Comparison of ENCODE assay signal across 10 mouse cellular contexts in genomic region chr11:97947426-97947825, GRCm38 (mm10). TPM values are rescaled to one million over a fixed set of nuclear protein-coding genes. Genes with fewer than 3 reads are reported as not detected.
DNase-seq lines count a peak whose midpoint lies in the region; ATAC-seq and TF ChIP-seq lines count a peak whose summit lies in the region.
"Had no signal": no experiment of that assay in that cellular context is flagged by ENCODE, and none has a peak within 500 bp of the region (broad histone marks: within the 10 kb centered on the region; RNA-seq: fewer than 3 reads in every experiment).

No protein-coding gene starts in this region.

- H3K4me3 ChIP-seq in heart, postnatal 0 days (ENCODE audit: low read depth, low read length): no peak overlapping the region
- H3K4me3 ChIP-seq in heart, embryonic 12.5 days: no peak overlapping the region
- no peak overlapping the region for H3K4me3 ChIP-seq in spleen, adult 2 months (ENCODE audit: extremely low read depth, insufficient read depth, insufficient read length)
- H3K4me3 ChIP-seq in lung, embryonic 14.5 days (ENCODE audit: low read depth, low read length): no peak overlapping the region
- H3K4me3 ChIP-seq: limb, embryonic 15.5 days; stomach, embryonic 15.5 days had no signal

- peak; percentile 22 for DNase-seq in heart, postnatal 0 days (ENCODE audit: low spot score)
- DNase-seq in spleen, adult 2 months (ENCODE audit: low read depth in 1 of 2, low spot score in 2 of 2): peak; percentile 15 to 47
- DNase-seq in spleen, adult 12 weeks (ENCODE audit: low spot score): no peak
- peak; percentile 81 for DNase-seq in embryo, embryonic 11 days
- peak; percentile 67 for DNase-seq in lung, embryonic 14.5 days
- peak; percentile 75 for DNase-seq in thymus, postnatal 4 days
- no peak for DNase-seq in left cerebral cortex, adult 8-10 months (ENCODE audit: low spot score in 2 of 2)

- no peaks in the 10 kb centered on the region for H3K27me3 ChIP-seq in heart, postnatal 0 days (ENCODE audit: control insufficient read depth, insufficient read depth, low read length)
- 0 out of 2 replicates have a peak, but pooled peaks cover 5% of the 10 kb centered on the region for H3K27me3 ChIP-seq in heart, embryonic 12.5 days (replicated peaks)
- H3K27me3 ChIP-seq in spleen, adult 2 months (ENCODE audit: control insufficient read depth, insufficient read depth, low read length): no peaks in the 10 kb centered on the region
- no peaks in the 10 kb centered on the region for H3K27me3 ChIP-seq in lung, embryonic 14.5 days (ENCODE audit: insufficient read depth, low read length)
- H3K27me3 ChIP-seq: limb, embryonic 15.5 days; stomach, embryonic 15.5 days had no signal

- no peak overlapping the region for H3K27ac ChIP-seq in heart, postnatal 0 days (ENCODE audit: low read depth)
- no peak overlapping the region for H3K27ac ChIP-seq in heart, embryonic 12.5 days (ENCODE audit: poor library complexity, severe bottlenecking)
- H3K27ac ChIP-seq in spleen, adult 2 months (ENCODE audit: insufficient read depth, low read length): no peak overlapping the region
- H3K27ac ChIP-seq in lung, embryonic 14.5 days (ENCODE audit: low read depth): no peak overlapping the region
- H3K27ac ChIP-seq: limb, embryonic 15.5 days; stomach, embryonic 15.5 days had no signal

- no peaks in the 10 kb centered on the region for H3K4me1 ChIP-seq in heart, postnatal 0 days (ENCODE audit: control insufficient read depth, insufficient read depth)
- no peaks in the 10 kb centered on the region for H3K4me1 ChIP-seq in heart, embryonic 12.5 days (replicated peaks)
- peaks cover 3% of the 10 kb centered on the region; the same call in 1 of the 2 replicates for H3K4me1 ChIP-seq in spleen, adult 2 months (ENCODE audit: control insufficient read depth, insufficient read depth, insufficient read length)
- H3K4me1 ChIP-seq in lung, embryonic 14.5 days (ENCODE audit: insufficient read depth): no peaks in the 10 kb centered on the region
- H3K4me1 ChIP-seq: stomach, embryonic 15.5 days had no signal

- peak; percentile 64 for TF ChIP-seq CTCF in heart, postnatal 0 days (IDR thresholded peaks at IDR 0.05; ENCODE audit: low read depth)
- TF ChIP-seq CTCF in spleen, adult 2 months (IDR thresholded peaks at IDR 0.05; ENCODE audit: extremely low read depth, insufficient read depth, insufficient read length, insufficient replicate concordance): peak; percentile 56; the same call in 1 of the 2 replicates
- TF ChIP-seq CTCF in lung, embryonic 14.5 days (IDR thresholded peaks at IDR 0.05; ENCODE audit: low read depth): peak; percentile 71

- H3K36me3 ChIP-seq in heart, postnatal 0 days (replicated peaks; ENCODE audit: control insufficient read depth, insufficient read depth, low read length): no peaks in the 10 kb centered on the region
- H3K36me3 ChIP-seq in heart, embryonic 12.5 days: no peaks in the 10 kb centered on the region
- no peaks in the 10 kb centered on the region for H3K36me3 ChIP-seq in spleen, adult 2 months (ENCODE audit: control insufficient read depth, insufficient read depth, low read length)
- no peaks in the 10 kb centered on the region for H3K36me3 ChIP-seq in lung, embryonic 14.5 days (ENCODE audit: insufficient read depth)
- H3K36me3 ChIP-seq: limb, embryonic 15.5 days; stomach, embryonic 15.5 days had no signal

- WGBS in heart, postnatal 0 days: 13% methylated on average over 7 of the region's 7 CpGs
- WGBS in heart, embryonic 12.5 days: 15% methylated on average over 7 of the region's 7 CpGs
- WGBS in spleen, adult 2 months: 30% methylated on average over 7 of the region's 7 CpGs
- WGBS in lung, embryonic 14.5 days: 13% methylated on average over 7 of the region's 7 CpGs

- no peak for TF ChIP-seq POLR2A in spleen, adult 2 months (IDR thresholded peaks at IDR 0.05; ENCODE audit: low read depth, low read length)

- no peaks in the 10 kb centered on the region for H3K9me3 ChIP-seq in heart, postnatal 0 days (replicated peaks; ENCODE audit: control insufficient read depth, low read length)
- no peaks in the 10 kb centered on the region for H3K9me3 ChIP-seq in heart, embryonic 12.5 days (replicated peaks)
- H3K9me3 ChIP-seq in lung, embryonic 14.5 days (ENCODE audit: low read depth, low read length): no peaks in the 10 kb centered on the region
- H3K9me3 ChIP-seq: limb, embryonic 15.5 days; stomach, embryonic 15.5 days had no signal

- TF ChIP-seq EP300 in heart, postnatal 0 days (IDR thresholded peaks at IDR 0.05; ENCODE audit: low read depth): no peak

- H3K9ac ChIP-seq in heart, postnatal 0 days (replicated peaks; ENCODE audit: low read depth, low read length): no peak overlapping the region
- no peak overlapping the region for H3K9ac ChIP-seq in heart, embryonic 12.5 days
- H3K9ac ChIP-seq in lung, embryonic 14.5 days: no peak overlapping the region
- H3K9ac ChIP-seq: limb, embryonic 15.5 days; stomach, embryonic 15.5 days had no signal

- no peak overlapping the region for H3K4me2 ChIP-seq in heart, postnatal 0 days (ENCODE audit: low read depth, low read length)
- no peak overlapping the region for H3K4me2 ChIP-seq in heart, embryonic 12.5 days
- H3K4me2 ChIP-seq in lung, embryonic 14.5 days: no peak overlapping the region
- H3K4me2 ChIP-seq: limb, embryonic 15.5 days; stomach, embryonic 15.5 days had no signal

- no peak; the same call in 1 of the 2 replicates for ATAC-seq in heart, postnatal 0 days (ENCODE audit: insufficient read depth, low read depth)
- no peak for ATAC-seq in heart, embryonic 12.5 days (ENCODE audit: insufficient number of reproducible peaks, low FRiP score)
- ATAC-seq in lung, embryonic 14.5 days (ENCODE audit: insufficient read depth): no peak

RNA-seq across cellular contexts. Expression of gene Plxdc1, which starts 38.8 kb away (rescaled TPM):
- total RNA-seq in heart, postnatal 0 days (2014; rRNA removed; ENCODE audit: low replicate concordance): 0.39 and 2.6 TPM in 2 replicates
- 2.1 TPM in 2 replicates for polyA plus RNA-seq in heart, postnatal 0 days (2015; fragmentation: Nextera tagmentation; extraction: Ambion mirVana)
- 0.31 TPM in 1 of 2 replicates, not detected in the other for polyA plus RNA-seq in heart, embryonic 12.5 days (2016; fragmentation: Nextera tagmentation; extraction: Ambion mirVana)
- polyA plus RNA-seq in spleen, adult 2 months (2012; rRNA removed): 9.0 and 9.7 TPM in 2 replicates
- polyA plus RNA-seq in lung, embryonic 14.5 days (2014; fragmentation: Nextera tagmentation; extraction: Ambion mirVana): 0.53 and 0.64 TPM in 2 replicates
- 10 to 100 TPM; 41.2 to 46.2 (median 43.9) TPM for total RNA-seq in left cerebral cortex, adult 8-10 months (2022)

RNA-seq across cellular contexts. Expression of gene Arl5c, which starts 48.6 kb away (rescaled TPM):
- total RNA-seq in heart, postnatal 0 days (2014; rRNA removed; ENCODE audit: low replicate concordance): 4.3 TPM in 1 of 2 replicates, not detected in the other
- polyA plus RNA-seq in heart, postnatal 0 days (2015; fragmentation: Nextera tagmentation; extraction: Ambion mirVana): 2.9 TPM in 2 replicates
- 3.4 and 3.9 TPM in 2 replicates for polyA plus RNA-seq in heart, embryonic 12.5 days (2016; fragmentation: Nextera tagmentation; extraction: Ambion mirVana)
- polyA plus RNA-seq in spleen, adult 2 months (2012; rRNA removed): 24.6 and 28.9 TPM in 2 replicates
- polyA plus RNA-seq in lung, embryonic 14.5 days (2014; fragmentation: Nextera tagmentation; extraction: Ambion mirVana): 11.4 and 11.5 TPM in 2 replicates
- 1 to 10 TPM; 1.5 to 2.1 (median 1.7) TPM for total RNA-seq in left cerebral cortex, adult 8-10 months (2022)

Comparison
In these comparisons a context has a peak if more than half of its experiments do, and no peak if none do; other contexts are left out.
1. DNase-seq: peak in heart, postnatal 0 days (single experiment), spleen, adult 2 months (2 of 2), embryo, embryonic 11 days (single experiment), lung, embryonic 14.5 days (single experiment) and thymus, postnatal 4 days (single experiment); none in spleen, adult 12 weeks (single experiment) and left cerebral cortex, adult 8-10 months (0 of 2).
2. Peak in every context shown above with its lines, with median percentiles within 50 percentile points of each other: CTCF ChIP-seq.